Mouse (Mus musculus) heart, embryonic 10.5 days (tissue): ENCODE measurements around the gene Aldh1a3. TPM values are rescaled to one million over a fixed set of nuclear protein-coding genes. Genes with fewer than 3 reads are reported as not detected.

Experiments
- DNase-seq: peaks from one replicate; pipeline ENCODE4 v3.0.0-alpha.2; 2017; ENCODE audit warnings: low spot score
- H3K27ac ChIP-seq: fragments of 300-500 bp; sonication (generic); 2 replicates; pipeline ENCODE4 v1.5.1; 2016; ENCODE audit warnings: mild to moderate bottlenecking
- H3K27me3 ChIP-seq: fragments of 300-500 bp; sonication (generic); 2 replicates; pipeline ENCODE4 v1.6.1; 2016; ENCODE audit warnings: mild to moderate bottlenecking; ENCODE audit not compliant: poor library complexity, insufficient read depth, severe bottlenecking
- H3K36me3 ChIP-seq: fragments of 300-500 bp; sonication (generic); 2 replicates; pipeline ENCODE4 v1.6.1; 2016; ENCODE audit warnings: mild to moderate bottlenecking, moderate library complexity
- H3K4me1 ChIP-seq: fragments of 300-500 bp; sonication (generic); 2 replicates; pipeline ENCODE4 v1.6.1; 2016; ENCODE audit warnings: mild to moderate bottlenecking
- H3K4me3 ChIP-seq: fragments of 300-500 bp; sonication (generic); 2 replicates; pipeline ENCODE4 v1.5.1; 2016; ENCODE audit warnings: mild to moderate bottlenecking, moderate library complexity
- H3K9me3 ChIP-seq: fragments of 300-500 bp; sonication (generic); 2 replicates; pipeline ENCODE4 v1.6.1; 2016; ENCODE audit warnings: mild to moderate bottlenecking, moderate library complexity
- WGBS: fragments of 180-500 bp; shearing (Covaris S2); methylation state at CpG from one replicate; pipeline ENCODE4 v1.1.7; 2016; 5-methylcytosine and 5-hydroxymethylcytosine counted together
- polyA plus RNA-seq: library from polyadenylated mRNA; unstranded; fragments of >200 nt; fragmentation: Nextera tagmentation; extraction: Ambion mirVana; gene quantifications from 2 replicates; pipeline ENCODE4 v1.2.1, GENCODE M21; 2016

The Aldh1a3 gene
- 0.95 and 1.6 TPM in 2 replicates for polyA plus RNA-seq

GRCm38 (mm10) chr7:66427437-66428161 is at the start of gene Aldh1a3:
Gene Aldh1a3, minus strand, starts transcription at chr7:66427517.
- peak within 1 kb of the TSS; percentile 49 for H3K27ac ChIP-seq
- no peaks in the 10 kb centered on the region for H3K9me3 ChIP-seq
- H3K4me3 ChIP-seq, result peak within 1 kb of the TSS; percentile 65
- H3K36me3 ChIP-seq, result no peaks in the 10 kb centered on the region
- H3K4me1 ChIP-seq, result peaks cover 22% of the 10 kb centered on the region
- under 1% methylated on average over 53 of the region's 56 CpGs for WGBS
- H3K27me3 ChIP-seq, result peaks cover 77% of the 10 kb centered on the region
- DNase-seq, result no peak

- H3K27ac ChIP-seq, result no peak overlapping the region
- WGBS, result 62% methylated on average over 8 of the region's 8 CpGs
- no peak overlapping the region for H3K4me3 ChIP-seq
- DNase-seq, result no peak
- no peaks in the 10 kb centered on the region for H3K9me3 ChIP-seq
- H3K4me1 ChIP-seq, result peaks cover 16% of the 10 kb centered on the region
- H3K36me3 ChIP-seq, result no peaks in the 10 kb centered on the region
- H3K27me3 ChIP-seq, result no peaks in the 10 kb centered on the region
These were observed 49.0 kb upstream of the Aldh1a3 start for GRCm38 (mm10) chr7:66476289-66476688.

GRCm38 (mm10) chr7:66471641-66472216 is 44.4 kb upstream of the Aldh1a3 start:
- Histone ChIP-seq H3K36me3 (no peaks in the 10 kb centered on the region), H3K27me3 (no peaks in the 10 kb centered on the region), H3K9me3 (no peaks in the 10 kb centered on the region), H3K4me1 (peaks cover 7% of the 10 kb centered on the region), H3K4me3 (no peak overlapping the region), H3K27ac (no peak overlapping the region)
- 75% methylated on average over 12 of the region's 12 CpGs for WGBS
- DNase-seq, result no peak

GRCm38 (mm10) chr7:66466641-66467040 is 39.3 kb upstream of the Aldh1a3 start:
- no peaks in the 10 kb centered on the region for H3K9me3 ChIP-seq
- DNase-seq, result peak; percentile 39
- H3K36me3 ChIP-seq, result no peaks in the 10 kb centered on the region
- 94% methylated on average over 14 of the region's 14 CpGs for WGBS
- no peaks in the 10 kb centered on the region for H3K27me3 ChIP-seq
- H3K4me3 ChIP-seq, result no peak overlapping the region
- H3K27ac ChIP-seq, result no peak overlapping the region
- H3K4me1 ChIP-seq, result no peaks in the 10 kb centered on the region

GRCm38 (mm10) chr7:66465241-66465640 is 37.9 kb upstream of the Aldh1a3 start:
- DNase-seq, result no peak
- H3K27ac ChIP-seq, result no peak overlapping the region
- H3K9me3 ChIP-seq, result no peaks in the 10 kb centered on the region
- 0 out of 2 replicates have a peak, but pooled peaks cover 2% of the 10 kb centered on the region for H3K4me1 ChIP-seq
- H3K27me3 ChIP-seq, result no peaks in the 10 kb centered on the region
- H3K4me3 ChIP-seq, result no peak overlapping the region
- 77% methylated on average over 5 of the region's 5 CpGs for WGBS
- H3K36me3 ChIP-seq, result no peaks in the 10 kb centered on the region

- Histone ChIP-seq H3K36me3 (no peaks in the 10 kb centered on the region), H3K27me3 (no peaks in the 10 kb centered on the region), H3K27ac (no peak overlapping the region), H3K9me3 (no peaks in the 10 kb centered on the region), H3K4me3 (no peak overlapping the region), H3K4me1 (0 out of 2 replicates have a peak, but pooled peaks cover 8% of the 10 kb centered on the region)
- peak; percentile 22 for DNase-seq
- 89% methylated on average over 1 of the region's 1 CpGs for WGBS
These were observed 35.8 kb upstream of the Aldh1a3 start for GRCm38 (mm10) chr7:66463081-66463480.

- Histone ChIP-seq H3K4me3 (no peak overlapping the region), H3K4me1 (peaks cover 17% of the 10 kb centered on the region), H3K27me3 (no peaks in the 10 kb centered on the region; the same call in 1 of the 2 replicates), H3K36me3 (no peaks in the 10 kb centered on the region), H3K27ac (peak overlapping the region; percentile 48), H3K9me3 (no peaks in the 10 kb centered on the region)
- 44% methylated on average over 12 of the region's 12 CpGs for WGBS
- no peak for DNase-seq
These were observed 24.4 kb upstream of the Aldh1a3 start for GRCm38 (mm10) chr7:66451622-66452295.

GRCm38 (mm10) chr7:66449971-66450752 is 22.8 kb upstream of the Aldh1a3 start:
- Histone ChIP-seq H3K4me3 (peak overlapping the region; percentile 55), H3K27ac (no peak overlapping the region), H3K4me1 (peaks cover 19% of the 10 kb centered on the region), H3K27me3 (no peaks in the 10 kb centered on the region; the same call in 1 of the 2 replicates), H3K9me3 (no peaks in the 10 kb centered on the region), H3K36me3 (no peaks in the 10 kb centered on the region)
- 7% methylated on average over 16 of the region's 16 CpGs for WGBS
- DNase-seq, result no peak

GRCm38 (mm10) chr7:66448786-66449540 is 21.6 kb upstream of the Aldh1a3 start:
- Histone ChIP-seq H3K27me3 (no peaks in the 10 kb centered on the region), H3K4me3 (no peak overlapping the region), H3K9me3 (no peaks in the 10 kb centered on the region), H3K27ac (no peak overlapping the region), H3K4me1 (peaks cover 20% of the 10 kb centered on the region), H3K36me3 (no peaks in the 10 kb centered on the region)
- DNase-seq, result no peak
- WGBS, result 71% methylated on average over 15 of the region's 15 CpGs

- H3K4me3 ChIP-seq, result no peak overlapping the region; the same call in 1 of the 2 replicates
- DNase-seq, result no peak
- peaks cover 23% of the 10 kb centered on the region for H3K4me1 ChIP-seq
- no peaks in the 10 kb centered on the region for H3K9me3 ChIP-seq
- 43% methylated on average over 10 of the region's 10 CpGs for WGBS
- no peaks in the 10 kb centered on the region for H3K27me3 ChIP-seq
- H3K27ac ChIP-seq, result no peak overlapping the region
- H3K36me3 ChIP-seq, result no peaks in the 10 kb centered on the region
These were observed 21.0 kb upstream of the Aldh1a3 start for GRCm38 (mm10) chr7:66448304-66448703.

GRCm38 (mm10) chr7:66446860-66447259 is 19.5 kb upstream of the Aldh1a3 start:
- no peaks in the 10 kb centered on the region for H3K9me3 ChIP-seq
- no peak for DNase-seq
- no peak overlapping the region for H3K4me3 ChIP-seq
- H3K4me1 ChIP-seq, result peaks cover 23% of the 10 kb centered on the region
- no peaks in the 10 kb centered on the region for H3K36me3 ChIP-seq
- 74% methylated on average over 3 of the region's 3 CpGs for WGBS
- no peak overlapping the region for H3K27ac ChIP-seq
- 0 out of 2 replicates have a peak, but pooled peaks cover 2% of the 10 kb centered on the region for H3K27me3 ChIP-seq
